Comparison of ENCODE assay signal across 1 mouse cellular context in the genomic region with DNA sequence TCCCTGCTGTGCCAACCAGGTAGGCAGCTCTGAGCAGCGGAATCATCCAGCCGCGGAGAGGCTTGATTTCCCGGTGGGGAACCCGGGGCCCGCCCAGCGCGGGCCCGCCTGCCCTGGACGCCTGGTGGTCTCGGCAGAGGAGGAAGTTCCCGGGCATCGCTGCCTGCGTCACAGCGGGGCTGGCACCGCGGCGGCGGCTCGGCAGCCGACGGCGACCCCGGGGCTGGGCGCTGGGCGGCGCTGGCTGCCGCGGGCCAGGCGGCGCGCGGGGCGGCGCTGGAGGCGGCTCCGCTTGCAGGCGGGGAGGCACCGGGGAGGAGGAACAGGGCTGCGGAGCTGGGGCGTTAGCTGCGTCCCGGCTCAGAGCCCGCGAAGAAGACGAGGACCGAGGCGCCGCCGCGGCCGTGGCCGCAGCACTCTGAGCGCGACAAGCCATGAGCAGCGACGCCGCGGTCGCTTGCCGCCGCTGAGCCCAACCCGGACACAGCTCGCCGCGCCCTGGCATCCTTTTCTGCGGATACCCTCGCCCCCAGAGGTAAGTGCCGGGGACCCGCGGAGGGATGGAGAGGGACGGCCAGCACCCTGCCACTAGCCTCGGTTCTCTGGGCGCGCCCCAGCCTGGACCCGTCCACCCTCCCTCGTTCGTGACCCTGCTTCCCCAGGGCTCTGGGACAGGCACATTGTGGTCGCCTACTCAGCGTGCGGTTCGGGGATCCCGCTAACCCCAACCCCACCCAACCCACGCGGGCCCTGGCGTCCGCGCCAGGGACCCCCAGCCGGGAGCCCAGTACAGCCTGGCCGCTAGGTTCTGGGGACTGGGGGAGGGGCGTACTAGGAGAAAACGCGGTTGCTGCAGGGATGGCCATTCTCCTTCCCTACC.
TF ChIP-seq lines count a peak whose summit lies in the region.

A gene (plus strand): TSS at position 293 of the 880 bp plus-strand sequence.

TF ChIP-seq in MEL, 35 proteins besides CTCF, POLR2A, EP300 and RAD21 (continued from another document):
- TF ChIP-seq SIN3A (IDR thresholded peaks at IDR 0.05; ENCODE audit: low read length) (no peak; the same call in 1 of the 2 replicates), E2F4 (IDR thresholded peaks at IDR 0.05; ENCODE audit: borderline replicate concordance, low read depth, low read length) (no peak), TAL1 (IDR thresholded peaks at IDR 0.05; ENCODE audit: low read length) (no peak), POLR2AphosphoS2 (IDR thresholded peaks at IDR 0.05; ENCODE audit: low read length) (no peak), UBTF (IDR thresholded peaks at IDR 0.05; ENCODE audit: borderline replicate concordance, insufficient read depth, low read depth, low read length) (0 out of 2 replicates have a peak, but pooled peaks have one; percentile 95), JUND (IDR thresholded peaks at IDR 0.05; ENCODE audit: low read depth, low read length) (no peak), BHLHE40 (IDR thresholded peaks at IDR 0.05; ENCODE audit: borderline replicate concordance, low read depth, low read length) (no peak), GATA1 (IDR thresholded peaks at IDR 0.05; ENCODE audit: low read depth, low read length) (no peak), ZC3H11A (IDR thresholded peaks at IDR 0.05; ENCODE audit: low read depth, low read length) (no peak), RCOR1 (IDR thresholded peaks at IDR 0.05; ENCODE audit: low read depth, low read length) (no peak), TCF12 (IDR thresholded peaks at IDR 0.05; ENCODE audit: low read depth, low read length) (0 out of 2 replicates have a peak, but pooled peaks have one; percentile 34), NRF1 (IDR thresholded peaks at IDR 0.05; ENCODE audit: insufficient read depth, low read depth, low read length, poor library complexity, severe bottlenecking) (no peak), MAX (IDR thresholded peaks at IDR 0.05; ENCODE audit: low read length) (peak; percentile 37; the same call in 1 of the 2 replicates), NELFE (IDR thresholded peaks at IDR 0.05; ENCODE audit: low read depth, low read length) (peak; percentile 64), MYC (IDR thresholded peaks at IDR 0.05; ENCODE audit: low read depth, low read length) (no peak), GABPA (IDR thresholded peaks at IDR 0.05; ENCODE audit: low read depth, low read length) (no peak), KAT2A (conservative IDR thresholded peaks at IDR 0.05; ENCODE audit: low read depth, low read length) (no peak), TBP (IDR thresholded peaks at IDR 0.05; ENCODE audit: low read depth, low read length) (no peak), MYB (IDR thresholded peaks at IDR 0.05; ENCODE audit: low read depth, low read length) (no peak), MAFK (IDR thresholded peaks at IDR 0.05; ENCODE audit: borderline replicate concordance, low read depth, low read length) (no peak)
